Mouse (Mus musculus): ENCODE results near the gene Abo. TPM values are rescaled to one million over a fixed set of nuclear protein-coding genes. Genes with fewer than 3 reads are reported as not detected.
"Not testable (repeated sequence)": the region's sequence is repeated elsewhere in the genome, so short reads cannot be mapped to it uniquely, and the experiment has no call there.

Abo gene
- polyA plus RNA-seq, 1 experiment from 2014 or later, result not detected

DNA sequence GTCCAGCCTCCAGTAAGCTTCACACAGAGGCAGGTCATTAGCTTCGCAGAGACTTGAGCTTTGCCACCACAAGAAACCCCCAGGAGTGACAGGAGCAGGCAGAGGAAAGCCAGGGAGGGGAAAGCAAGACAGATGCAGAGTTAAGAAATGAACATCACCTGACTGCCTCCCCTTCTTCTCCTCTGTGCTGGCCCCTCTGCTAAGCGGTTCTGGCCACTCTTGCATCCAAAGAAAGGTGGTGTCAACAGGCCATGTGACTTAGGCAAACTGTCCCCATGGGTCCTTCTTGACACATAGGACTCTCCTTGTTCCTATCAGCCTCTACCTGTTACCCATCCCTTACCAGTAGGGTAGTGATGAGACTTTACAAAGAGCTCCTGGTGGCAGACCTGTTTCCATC is 41.2 kb upstream of the Abo start:
- WGBS, result 80% methylated on average over 2 of the region's 2 CpGs

GRCm38 (mm10) chr2:26903311-26903710 is 38.5 kb upstream of the Abo start:
- peaks cover 61% of the 10 kb centered on the region for H3K36me3 ChIP-seq

More for the DNA sequence above, 41.2 kb upstream of the Abo start:
- H3K27ac ChIP-seq (replicated peaks), result no peak overlapping the region
- H3K36me3 ChIP-seq, result peaks cover 41% of the 10 kb centered on the region
- H3K4me1 ChIP-seq, result peaks cover 46% of the 10 kb centered on the region
- H3K4me3 ChIP-seq, result no peak overlapping the region
- no peak overlapping the region for H3K4me2 ChIP-seq
- no peak overlapping the region for H3K9ac ChIP-seq
- H3K27me3 ChIP-seq (replicated peaks), result no peaks in the 10 kb centered on the region
- no peak for ATAC-seq (ENCODE audit: extremely low read depth, insufficient number of reproducible peaks, low FRiP score, low TSS enrichment)
- no peaks in the 10 kb centered on the region for H3K9me3 ChIP-seq

DNA sequence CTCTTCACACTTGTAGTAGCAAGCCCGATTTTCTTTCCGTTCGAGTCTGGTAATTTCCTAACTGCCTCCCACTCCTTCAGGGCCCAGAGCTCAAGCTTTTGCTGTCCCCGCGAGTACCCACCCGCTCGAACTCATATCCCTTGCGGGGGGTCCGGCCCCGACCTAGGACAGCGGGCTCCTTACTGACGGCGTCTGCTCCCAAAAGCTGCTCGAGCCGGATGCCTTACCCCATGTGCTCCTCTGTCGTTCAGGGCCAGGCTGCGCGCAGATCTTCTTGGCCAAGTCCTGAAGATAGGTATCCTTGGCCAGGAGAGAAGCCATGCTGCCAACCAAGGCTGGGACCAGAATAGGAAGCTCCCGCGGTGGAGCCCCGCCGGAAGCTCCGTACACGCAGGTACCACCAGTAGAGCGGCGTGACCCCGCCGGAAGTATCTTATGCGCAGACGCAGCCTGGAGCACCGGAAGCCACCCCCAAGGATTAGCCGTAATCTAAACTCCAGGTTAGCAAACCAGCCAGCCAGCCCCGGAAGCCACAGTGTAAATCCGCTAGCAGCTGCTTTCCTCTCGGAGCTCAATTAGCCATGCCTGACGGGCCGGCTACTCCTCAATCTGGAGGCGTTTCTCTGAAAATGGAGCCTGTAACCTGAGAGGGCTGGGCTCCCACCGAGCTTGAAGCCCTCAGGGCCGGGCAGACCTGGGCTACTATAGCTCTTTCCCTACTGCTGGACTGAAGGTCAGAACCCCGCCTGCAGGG is 37.9 kb upstream of the Abo start, which contains the start of gene Surf6:
Gene Surf6, minus strand, starts transcription at position 413 of the 754 bp plus-strand sequence.
- WGBS, result under 1% methylated on average over 41 of the region's 41 CpGs
- peak; percentile 84 for ATAC-seq (ENCODE audit: extremely low read depth, insufficient number of reproducible peaks, low FRiP score, low TSS enrichment)
- Histone ChIP-seq H3K27ac (replicated peaks) (peak within 1 kb of the TSS; percentile 93), H3K4me3 (peak within 1 kb of the TSS; percentile 81), H3K27me3 (replicated peaks) (no peaks in the 10 kb centered on the region), H3K9me3 (no peaks in the 10 kb centered on the region), H3K9ac (peak within 1 kb of the TSS; percentile 87), H3K4me2 (peak within 1 kb of the TSS; percentile 81), H3K36me3 (peaks cover 61% of the 10 kb centered on the region), H3K4me1 (peaks cover 24% of the 10 kb centered on the region)

More at GRCm38 (mm10) chr2:26903311-26903710, 38.5 kb upstream of the Abo start:
- no peak for ATAC-seq (ENCODE audit: extremely low read depth, insufficient number of reproducible peaks, low FRiP score, low TSS enrichment)
- H3K9me3 ChIP-seq, result no peaks in the 10 kb centered on the region
- no peaks in the 10 kb centered on the region for H3K27me3 ChIP-seq (replicated peaks)
- peak overlapping the region; percentile 81 for H3K4me2 ChIP-seq
- H3K27ac ChIP-seq (replicated peaks), result peak overlapping the region; percentile 93
- peak overlapping the region; percentile 81 for H3K4me3 ChIP-seq
- peaks cover 29% of the 10 kb centered on the region for H3K4me1 ChIP-seq
- 12% methylated on average over 7 of the region's 7 CpGs for WGBS
- H3K9ac ChIP-seq, result peak overlapping the region; percentile 87

GRCm38 (mm10) chr2:26901834-26902400 is 37.1 kb upstream of the Abo start:
- Histone ChIP-seq H3K4me3 (peak overlapping the region; percentile 81), H3K27me3 (replicated peaks) (no peaks in the 10 kb centered on the region), H3K4me2 (peak overlapping the region; percentile 81), H3K9ac (peak overlapping the region; percentile 87), H3K4me1 (peaks cover 24% of the 10 kb centered on the region), H3K27ac (replicated peaks) (peak overlapping the region; percentile 93; the same call in 1 of the 2 replicates), H3K36me3 (peaks cover 61% of the 10 kb centered on the region), H3K9me3 (no peaks in the 10 kb centered on the region)
- WGBS, result 9% methylated on average over 7 of the region's 7 CpGs
- no peak for ATAC-seq (ENCODE audit: extremely low read depth, insufficient number of reproducible peaks, low FRiP score, low TSS enrichment)

DNA sequence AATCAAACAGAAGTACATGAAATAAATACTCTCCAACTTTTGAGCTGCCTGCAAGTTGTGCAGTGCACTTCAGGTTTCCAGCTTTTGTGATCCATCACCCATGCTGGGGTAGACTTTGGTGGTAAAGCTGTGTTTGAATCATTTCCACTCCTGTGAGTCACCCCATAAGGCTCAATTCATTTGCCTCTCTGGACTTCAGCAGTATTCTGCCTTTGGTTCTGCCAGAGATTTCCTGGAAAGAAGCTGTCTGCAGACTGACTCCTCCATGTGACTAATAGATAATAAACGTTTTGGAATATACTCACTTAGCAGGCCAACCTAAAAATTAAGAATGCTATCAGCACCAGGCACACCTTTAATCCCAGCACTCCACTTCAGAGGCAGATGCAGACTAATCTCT is 36.0 kb upstream of the Abo start:
- Histone ChIP-seq H3K9ac (no peak overlapping the region; the same call in 1 of the 2 replicates), H3K4me3 (no peak overlapping the region), H3K27ac (replicated peaks) (no peak overlapping the region), H3K9me3 (no peaks in the 10 kb centered on the region), H3K27me3 (replicated peaks) (no peaks in the 10 kb centered on the region), H3K36me3 (peaks cover 61% of the 10 kb centered on the region), H3K4me2 (no peak overlapping the region), H3K4me1 (peaks cover 24% of the 10 kb centered on the region)
- WGBS, result 43% methylated on average over 1 of the region's 1 CpGs
- no peak for ATAC-seq (ENCODE audit: extremely low read depth, insufficient number of reproducible peaks, low FRiP score, low TSS enrichment)

GRCm38 (mm10) chr2:26895898-26896297 is 31.1 kb upstream of the Abo start:
- no peak overlapping the region for H3K9ac ChIP-seq
- no peak for ATAC-seq (ENCODE audit: extremely low read depth, insufficient number of reproducible peaks, low FRiP score, low TSS enrichment)
- no peaks in the 10 kb centered on the region for H3K9me3 ChIP-seq
- peaks cover 94% of the 10 kb centered on the region for H3K36me3 ChIP-seq
- 85% methylated on average over 4 of the region's 4 CpGs for whole genome bisulfite sequencing
- H3K27ac ChIP-seq (replicated peaks), result no peak overlapping the region
- no peaks in the 10 kb centered on the region for H3K27me3 ChIP-seq (replicated peaks)
- no peak overlapping the region for H3K4me2 ChIP-seq
- H3K4me3 ChIP-seq, result no peak overlapping the region
- H3K4me1 ChIP-seq, result no peaks in the 10 kb centered on the region

GRCm38 (mm10) chr2:26886170-26886569 is 21.4 kb upstream of the Abo start:
- not testable (repeated sequence) for H3K4me1 ChIP-seq; H3K4me2 ChIP-seq; ATAC-seq (ENCODE audit: extremely low read depth, insufficient number of reproducible peaks, low FRiP score, low TSS enrichment); H3K9ac ChIP-seq; H3K4me3 ChIP-seq; H3K27me3 ChIP-seq (replicated peaks); H3K27ac ChIP-seq (replicated peaks)
- Histone ChIP-seq H3K36me3 (peaks cover 39% of the 10 kb centered on the region), H3K9me3 (peaks cover 15% of the 10 kb centered on the region)
- WGBS, result 80% methylated on average over 4 of the region's 4 CpGs

GRCm38 (mm10) chr2:26885541-26885940 is 20.8 kb upstream of the Abo start:
- H3K9ac ChIP-seq; H3K4me2 ChIP-seq; H3K27me3 ChIP-seq (replicated peaks); ATAC-seq (ENCODE audit: extremely low read depth, insufficient number of reproducible peaks, low FRiP score, low TSS enrichment); H3K4me1 ChIP-seq; H3K27ac ChIP-seq (replicated peaks); H3K4me3 ChIP-seq: not testable (repeated sequence)
- peaks cover 33% of the 10 kb centered on the region for H3K36me3 ChIP-seq
- H3K9me3 ChIP-seq, result peaks cover 15% of the 10 kb centered on the region
- 87% methylated on average over 2 of the region's 2 CpGs for WGBS

- no peak overlapping the region for H3K9ac ChIP-seq
- H3K4me1 ChIP-seq, result no peaks in the 10 kb centered on the region
- H3K27ac ChIP-seq (replicated peaks), result no peak overlapping the region
- no peak overlapping the region for H3K4me3 ChIP-seq
- no peaks in the 10 kb centered on the region for H3K27me3 ChIP-seq (replicated peaks)
- H3K36me3 ChIP-seq, result no peaks in the 10 kb centered on the region
- H3K4me2 ChIP-seq, result no peak overlapping the region
- peaks cover 11% of the 10 kb centered on the region for H3K9me3 ChIP-seq
- ATAC-seq (ENCODE audit: extremely low read depth, insufficient number of reproducible peaks, low FRiP score, low TSS enrichment), result no peak
These were observed 13.8 kb upstream of the Abo start for GRCm38 (mm10) chr2:26878571-26878970.

DNA sequence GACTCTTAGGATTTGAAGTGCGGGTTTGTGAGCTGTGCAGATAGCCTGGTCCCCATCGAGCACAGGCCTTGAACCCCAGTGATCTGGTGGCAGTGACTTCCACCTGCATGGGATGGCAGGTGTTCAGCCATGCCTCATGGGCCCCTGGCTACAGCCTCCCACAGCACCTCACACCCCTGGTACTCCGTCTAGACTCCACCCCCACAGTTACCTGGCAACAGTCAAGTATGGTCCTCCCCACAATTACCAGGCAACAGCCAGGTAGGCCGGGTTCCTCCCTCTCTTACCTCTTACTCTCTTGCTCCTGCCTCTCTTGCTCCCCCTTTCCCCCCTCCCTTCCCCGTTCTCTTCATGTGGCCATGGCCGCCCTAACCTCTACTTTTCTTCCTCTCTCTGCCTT is 5.9 kb upstream of the Abo start:
- Histone ChIP-seq H3K9ac (no peak overlapping the region), H3K36me3 (no peaks in the 10 kb centered on the region), H3K27me3 (replicated peaks) (peaks cover 26% of the 10 kb centered on the region), H3K4me1 (no peaks in the 10 kb centered on the region), H3K4me3 (no peak overlapping the region), H3K9me3 (no peaks in the 10 kb centered on the region), H3K4me2 (no peak overlapping the region), H3K27ac (replicated peaks) (no peak overlapping the region)
- 44% methylated on average over 6 of the region's 6 CpGs for WGBS
- no peak for ATAC-seq (ENCODE audit: extremely low read depth, insufficient number of reproducible peaks, low FRiP score, low TSS enrichment)

- no peak for ATAC-seq (ENCODE audit: extremely low read depth, insufficient number of reproducible peaks, low FRiP score, low TSS enrichment)
- H3K4me3 ChIP-seq, result no peak overlapping the region
- H3K27ac ChIP-seq (replicated peaks), result no peak overlapping the region
- H3K36me3 ChIP-seq, result no peaks in the 10 kb centered on the region
- 68% methylated on average over 3 of the region's 3 CpGs for WGBS
- H3K27me3 ChIP-seq (replicated peaks), result no peaks in the 10 kb centered on the region; the same call in 1 of the 2 replicates
- no peak overlapping the region for H3K4me2 ChIP-seq
- no peaks in the 10 kb centered on the region for H3K9me3 ChIP-seq
- H3K9ac ChIP-seq, result no peak overlapping the region
- no peaks in the 10 kb centered on the region for H3K4me1 ChIP-seq
These were observed 1.9 kb downstream of the Abo start for GRCm38 (mm10) chr2:26862856-26863255.
